Mouse (Mus musculus) right cerebral cortex, postnatal 14 days (tissue): Measurements from ENCODE around the gene Tspan9.

ENCODE experiments used
- DNase-seq: peaks from one replicate; pipeline ENCODE4 v3.0.0; 2022

Gene Tspan9

GRCm38 (mm10) chr6:128131390-128131789 lies 12.0 kb downstream of the Tspan9 start:
- no peak for DNase-seq

- no peak for DNase-seq
Measured at GRCm38 (mm10) chr6:128130686-128131085, 12.7 kb downstream of the Tspan9 start.

- DNase-seq: no peak
Measured at GRCm38 (mm10) chr6:128129382-128129781, 14.0 kb downstream of the Tspan9 start.

GRCm38 (mm10) chr6:128127312-128127711 lies 16.1 kb downstream of the Tspan9 start:
- DNase-seq: no peak

- DNase-seq: no peak
Measured at GRCm38 (mm10) chr6:128126876-128127275, 16.5 kb downstream of the Tspan9 start.

DNA sequence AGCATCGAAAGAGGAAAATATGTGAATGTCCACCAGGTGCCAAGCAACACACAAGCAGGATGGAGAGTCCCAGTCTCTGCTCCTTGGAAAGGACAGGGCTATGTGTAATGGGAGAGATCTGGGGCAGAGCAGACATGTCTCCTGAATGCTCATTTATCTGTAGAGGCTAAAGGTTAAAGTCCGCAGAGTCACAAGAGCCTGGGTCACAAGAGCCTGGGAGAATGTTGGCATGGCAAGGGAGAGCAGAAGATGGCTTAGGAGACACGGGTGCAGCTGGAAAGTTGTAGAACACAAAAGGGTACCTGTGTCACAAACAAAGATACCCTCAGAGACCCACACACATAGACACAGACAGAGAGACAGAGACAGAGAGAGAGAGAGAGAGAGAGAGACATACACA lies 17.9 kb downstream of the Tspan9 start:
- no peak for DNase-seq

GRCm38 (mm10) chr6:128124222-128124971 lies 19.0 kb downstream of the Tspan9 start:
- DNase-seq: no peak

DNA sequence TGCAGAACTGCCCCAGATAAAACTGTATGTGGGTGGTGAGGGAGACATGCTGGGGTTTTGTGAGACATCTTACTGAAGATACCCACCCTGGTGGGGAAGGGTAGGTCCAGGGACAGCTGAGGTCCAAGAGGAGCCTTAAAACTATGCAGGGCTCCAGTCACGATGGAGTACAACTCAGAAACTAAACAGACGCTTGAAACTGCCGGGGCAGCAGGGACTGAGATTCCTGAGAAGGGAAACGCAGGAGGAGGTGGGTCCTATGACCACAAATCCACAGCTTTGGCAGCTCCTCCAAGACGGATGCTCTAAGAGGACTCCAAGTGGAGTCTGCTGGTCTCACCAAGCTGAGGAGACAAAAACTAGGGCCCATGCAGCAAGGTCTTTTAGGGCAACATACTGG lies 21.3 kb downstream of the Tspan9 start:
- DNase-seq: no peak

DNA sequence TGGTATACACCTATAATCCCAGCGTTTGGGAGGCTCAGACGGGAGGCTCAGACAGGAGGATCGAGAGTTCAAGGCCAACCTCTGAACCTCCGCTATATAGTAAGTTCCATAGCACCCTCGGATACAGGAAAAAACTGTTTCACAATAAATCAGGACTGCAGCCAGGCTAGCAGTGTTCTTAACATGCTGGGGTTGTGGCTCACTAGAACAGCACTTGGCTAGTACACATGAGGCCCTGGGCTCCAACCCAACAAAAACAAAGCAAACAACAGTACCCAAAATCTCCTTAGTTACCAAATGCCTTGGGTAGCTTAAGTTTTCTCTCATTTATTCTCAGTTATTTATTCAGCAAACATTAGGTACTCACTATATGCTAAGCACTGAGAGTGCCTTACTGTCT lies 21.7 kb downstream of the Tspan9 start:
- no peak for DNase-seq

DNA sequence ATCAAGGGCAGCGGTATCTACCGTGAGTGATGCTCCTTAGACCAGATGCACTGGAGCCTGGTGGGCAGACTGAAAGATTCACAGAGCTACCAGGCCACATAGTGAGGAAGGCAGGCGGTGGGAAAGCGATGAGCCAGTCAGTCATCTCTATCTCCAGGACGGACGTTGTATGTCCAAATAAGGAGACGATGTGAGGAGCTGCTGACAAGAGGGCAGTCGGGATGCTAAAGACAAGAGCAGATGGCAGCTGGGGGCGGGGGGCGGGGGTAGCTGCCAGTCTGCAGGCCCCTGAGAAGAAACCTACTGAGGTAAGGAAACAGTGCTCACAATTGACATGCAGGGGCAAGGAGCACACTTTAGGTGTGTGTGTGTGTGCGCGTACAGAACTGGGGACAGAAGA lies 22.6 kb downstream of the Tspan9 start:
- DNase-seq: no peak

- no peak for DNase-seq
Measured at GRCm38 (mm10) chr6:128118670-128119230, 24.6 kb downstream of the Tspan9 start.

DNA sequence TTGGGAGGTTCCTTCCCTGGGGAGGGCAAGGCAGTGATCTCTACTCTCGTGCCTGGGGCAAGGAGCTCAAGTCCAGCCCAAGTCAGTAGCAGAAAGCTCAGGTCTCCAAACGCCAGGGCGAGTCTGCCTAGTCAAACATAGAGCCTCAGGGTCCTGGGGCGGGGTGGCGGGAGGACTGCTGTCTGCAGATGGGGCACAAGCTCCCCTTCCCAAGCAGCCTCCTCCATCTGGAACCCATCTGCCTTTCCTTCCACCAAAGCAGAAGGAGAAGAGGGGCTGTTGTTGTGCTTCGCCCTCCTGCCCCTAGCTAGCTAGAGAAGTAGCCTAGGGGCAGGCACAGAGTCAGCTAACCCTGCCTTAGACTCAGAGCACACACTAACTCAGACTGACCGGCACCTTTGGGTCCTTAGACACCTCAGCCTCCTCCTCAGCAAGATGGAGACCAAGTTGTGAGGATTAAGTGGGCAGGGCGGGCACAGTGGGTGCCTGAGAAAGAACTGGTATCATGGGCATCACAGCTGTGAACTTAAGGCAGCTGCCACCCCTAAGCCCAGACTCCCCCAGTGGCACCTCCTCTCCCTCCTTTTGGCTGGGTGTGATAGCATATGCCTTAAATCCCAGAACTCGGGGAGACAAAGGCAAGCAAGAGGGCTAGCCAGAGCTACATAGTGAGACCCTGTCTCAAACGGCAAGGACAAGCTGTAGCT lies 26.4 kb downstream of the Tspan9 start:
- no peak for DNase-seq

DNA sequence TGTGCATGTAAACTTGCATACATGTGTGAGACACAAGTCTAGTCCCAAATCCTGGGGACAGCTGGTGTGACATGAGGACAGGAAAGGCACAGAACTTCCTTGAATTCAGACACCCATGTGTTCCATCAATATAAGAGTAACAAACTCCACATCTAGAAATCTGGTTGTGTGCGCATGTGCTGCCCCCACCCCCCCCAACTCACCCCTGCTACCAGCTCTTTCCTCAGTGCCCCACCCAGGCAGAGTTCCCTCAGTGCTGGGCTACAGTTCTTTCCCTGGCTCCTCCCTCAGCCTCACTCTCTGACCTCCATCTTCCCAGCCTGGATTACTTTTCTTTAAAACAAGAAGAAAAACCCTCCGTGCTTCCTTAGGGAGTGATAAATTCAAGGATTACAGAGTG lies 27.1 kb downstream of the Tspan9 start:
- no peak for DNase-seq

GRCm38 (mm10) chr6:128115121-128115520 lies 28.3 kb downstream of the Tspan9 start:
- no peak for DNase-seq

- no peak for DNase-seq
Measured at GRCm38 (mm10) chr6:128112605-128113004, 30.8 kb downstream of the Tspan9 start.

DNA sequence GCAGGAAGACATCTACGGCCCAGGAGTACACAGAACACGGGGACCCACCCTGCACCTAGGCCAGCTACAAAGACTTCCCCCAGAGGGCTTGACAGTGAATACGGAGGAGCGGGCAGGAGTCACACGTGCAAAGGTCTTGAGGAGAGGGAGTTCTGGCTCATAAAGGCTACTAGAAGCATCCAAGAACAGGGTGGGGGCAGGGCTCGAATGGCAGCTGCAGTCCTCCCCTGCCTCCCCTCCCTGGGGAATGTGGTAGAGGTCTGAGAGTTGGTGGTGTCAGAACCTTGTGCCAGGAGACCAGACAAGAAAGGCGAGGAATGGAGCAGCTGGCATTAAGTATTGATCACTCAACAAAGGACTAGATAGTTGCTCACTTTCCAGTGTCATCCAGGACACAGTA lies 31.6 kb downstream of the Tspan9 start:
- no peak for DNase-seq

- no peak for DNase-seq
Measured at GRCm38 (mm10) chr6:128108324-128109035, 34.9 kb downstream of the Tspan9 start.

DNA sequence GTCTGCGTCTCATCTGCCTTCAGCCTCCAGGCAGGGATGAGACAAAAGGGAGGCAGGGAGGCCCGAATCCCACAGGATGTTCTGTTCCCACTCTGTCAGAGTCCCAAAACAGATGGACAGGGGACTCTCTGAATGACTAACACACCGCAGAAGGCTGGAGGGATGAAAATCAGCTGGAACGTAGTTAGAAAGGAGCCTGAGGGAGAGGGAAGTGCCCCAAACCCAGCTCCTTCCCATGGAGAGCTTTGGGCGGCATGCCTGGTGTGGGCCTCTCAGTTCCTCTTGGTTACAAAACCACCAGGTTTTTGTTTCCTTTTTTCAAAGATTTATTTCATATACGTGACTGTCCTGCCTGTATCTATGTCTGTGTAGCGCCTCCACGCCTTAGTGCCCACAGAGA lies 35.7 kb downstream of the Tspan9 start:
- no peak for DNase-seq

GRCm38 (mm10) chr6:128106154-128106553 lies 37.2 kb downstream of the Tspan9 start:
- no peak for DNase-seq

GRCm38 (mm10) chr6:128104712-128105324 lies 38.6 kb downstream of the Tspan9 start:
- DNase-seq: no peak

GRCm38 (mm10) chr6:128103874-128104273 lies 39.5 kb downstream of the Tspan9 start:
- no peak for DNase-seq

DNA sequence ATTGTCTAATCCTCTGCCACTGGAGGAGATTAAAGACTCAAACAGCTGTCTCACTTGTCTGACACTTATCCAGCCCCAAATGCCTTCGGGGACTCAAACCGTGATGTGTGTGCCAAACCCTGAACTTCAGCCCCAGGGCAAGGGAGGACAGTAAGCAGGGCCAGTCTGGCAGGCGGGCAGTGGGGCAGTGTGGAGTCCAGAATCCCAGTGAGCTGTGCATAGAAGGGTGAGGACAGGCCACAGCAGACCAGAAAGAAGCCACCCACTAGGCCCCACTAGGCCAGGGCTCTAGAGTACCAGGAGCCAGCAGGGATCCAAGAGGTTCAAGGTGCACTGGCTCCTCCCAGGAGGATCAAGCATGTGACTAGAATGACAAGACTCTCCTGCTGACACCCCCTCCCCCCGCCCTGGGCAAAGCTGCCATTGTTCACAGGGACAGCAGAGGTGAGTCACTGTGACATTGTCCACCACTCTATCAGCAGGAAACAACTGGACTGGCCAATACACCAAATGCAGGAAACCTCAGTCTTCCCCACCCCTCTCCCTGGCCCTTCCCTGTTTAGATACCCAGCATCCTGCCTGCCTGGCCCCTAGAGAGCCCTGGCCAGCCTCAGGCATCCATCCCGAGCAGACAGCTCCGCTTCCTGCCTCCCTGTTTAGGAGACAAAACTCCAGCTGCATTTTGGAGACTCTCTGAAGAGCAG lies 40.9 kb downstream of the Tspan9 start:
- no peak for DNase-seq
